Mouse (Mus musculus) forebrain, embryonic 13.5 days (tissue): ENCODE measurements around the gene Vcl. TPM values are rescaled to one million over a fixed set of nuclear protein-coding genes. Genes with fewer than 3 reads are reported as not detected.
A peak's percentile ranks its signal among the peaks of the same experiment; 100 is the strongest.

ENCODE experiments used
- ATAC-seq: fragments of 200-750 bp; cut with Nextera tagmentation; 2 replicates; pipeline ENCODE4 v1.8.0; 2017
- H3K27ac ChIP-seq: fragments of 300-500 bp; sonication (generic); 2 replicates; pipeline ENCODE4 v1.5.1; 2015; ENCODE audit warnings: inconsistent platforms, mild to moderate bottlenecking, moderate library complexity
- H3K27me3 ChIP-seq: fragments of 300-500 bp; sonication (generic); 2 replicates; pipeline ENCODE4 v1.6.1; 2015; ENCODE audit warnings: mild to moderate bottlenecking, inconsistent platforms
- H3K36me3 ChIP-seq: fragments of 300-500 bp; sonication (generic); 2 replicates; pipeline ENCODE4 v1.6.1; 2015; ENCODE audit warnings: mild to moderate bottlenecking, inconsistent platforms; ENCODE audit not compliant: poor library complexity, severe bottlenecking
- H3K4me1 ChIP-seq: fragments of 300-500 bp; sonication (generic); 2 replicates; pipeline ENCODE4 v1.6.1; 2015; ENCODE audit warnings: inconsistent platforms
- H3K4me2 ChIP-seq: fragments of 300-500 bp; sonication (generic); 2 replicates; pipeline ENCODE4 v1.6.1; 2015; ENCODE audit warnings: inconsistent platforms, mild to moderate bottlenecking, moderate library complexity
- H3K4me3 ChIP-seq: fragments of 300-500 bp; sonication (generic); 2 replicates; pipeline ENCODE4 v1.5.1; 2015; ENCODE audit warnings: mild to moderate bottlenecking, inconsistent platforms
- H3K9ac ChIP-seq: fragments of 300-500 bp; sonication (generic); 2 replicates; pipeline ENCODE4 v1.6.1; 2015; ENCODE audit warnings: mild to moderate bottlenecking, inconsistent platforms
- H3K9me3 ChIP-seq: fragments of 300-500 bp; sonication (generic); replicated peaks from 2 replicates; pipeline ENCODE4 v1.6.1; 2016; ENCODE audit warnings: inconsistent platforms
- WGBS: fragments of 180-500 bp; shearing (Covaris S2); methylation state at CpG from one replicate; pipeline ENCODE4 v1.1.7; 2015; 5-methylcytosine and 5-hydroxymethylcytosine counted together
- polyA plus RNA-seq: library from polyadenylated mRNA; unstranded; fragments of >200 nt; fragmentation: Nextera tagmentation; extraction: Ambion mirVana; gene quantifications from 2 replicates; pipeline ENCODE4 v1.2.1, GENCODE M21; 2015

Vcl gene
- polyA plus RNA-seq, 1 experiment from 2014 or later = 8.9 TPM

GRCm38 (mm10) chr14:21029025-21029659 lies 99.9 kb downstream of the Vcl start:
- 89% methylated on average over 11 of the region's 11 CpGs for WGBS
- Histone ChIP-seq H3K4me1 (no peaks in the 10 kb centered on the region), H3K9me3 (no peaks in the 10 kb centered on the region), H3K27me3 (no peaks in the 10 kb centered on the region), H3K27ac (no peak overlapping the region), H3K36me3 (peaks cover 41% of the 10 kb centered on the region), H3K4me3 (no peak overlapping the region), H3K4me2 (no peak overlapping the region), H3K9ac (no peak overlapping the region)
- no peak for ATAC-seq

- H3K9ac ChIP-seq = no peak overlapping the region
- H3K36me3 ChIP-seq = peaks cover 60% of the 10 kb centered on the region
- no peak overlapping the region for H3K27ac ChIP-seq
- H3K27me3 ChIP-seq = no peaks in the 10 kb centered on the region
- no peaks in the 10 kb centered on the region for H3K9me3 ChIP-seq
- ATAC-seq = no peak
- H3K4me1 ChIP-seq = no peaks in the 10 kb centered on the region
- H3K4me2 ChIP-seq = no peak overlapping the region
- no peak overlapping the region for H3K4me3 ChIP-seq
- 86% methylated on average over 6 of the region's 6 CpGs for WGBS
Measured at GRCm38 (mm10) chr14:21031783-21032511, 102.7 kb downstream of the Vcl start.

GRCm38 (mm10) chr14:21034271-21034670 lies 105.1 kb downstream of the Vcl start:
- 93% methylated on average over 4 of the region's 4 CpGs for WGBS
- ATAC-seq = no peak
- no peak overlapping the region for H3K27ac ChIP-seq
- no peak overlapping the region for H3K4me3 ChIP-seq
- no peaks in the 10 kb centered on the region for H3K9me3 ChIP-seq
- H3K27me3 ChIP-seq = no peaks in the 10 kb centered on the region
- peaks cover 67% of the 10 kb centered on the region for H3K36me3 ChIP-seq
- no peak overlapping the region for H3K9ac ChIP-seq
- H3K4me2 ChIP-seq = no peak overlapping the region
- no peaks in the 10 kb centered on the region for H3K4me1 ChIP-seq

GRCm38 (mm10) chr14:21034791-21035190 lies 105.6 kb downstream of the Vcl start:
- Histone ChIP-seq H3K27ac (no peak overlapping the region), H3K4me3 (no peak overlapping the region), H3K27me3 (no peaks in the 10 kb centered on the region), H3K4me2 (no peak overlapping the region), H3K9ac (no peak overlapping the region), H3K36me3 (peaks cover 67% of the 10 kb centered on the region), H3K4me1 (no peaks in the 10 kb centered on the region), H3K9me3 (no peaks in the 10 kb centered on the region)
- WGBS = 96% methylated on average over 3 of the region's 3 CpGs
- ATAC-seq = no peak

GRCm38 (mm10) chr14:21039077-21039476 lies 109.9 kb downstream of the Vcl start:
- ATAC-seq = no peak
- no peak overlapping the region for H3K4me2 ChIP-seq

GRCm38 (mm10) chr14:21039623-21040022 lies 110.4 kb downstream of the Vcl start:
- Histone ChIP-seq H3K4me3 (no peak overlapping the region), H3K27me3 (no peaks in the 10 kb centered on the region), H3K27ac (no peak overlapping the region), H3K4me2 (no peak overlapping the region), H3K4me1 (no peaks in the 10 kb centered on the region), H3K36me3 (peaks cover 51% of the 10 kb centered on the region), H3K9me3 (no peaks in the 10 kb centered on the region), H3K9ac (no peak overlapping the region)
- ATAC-seq = no peak
- WGBS = 92% methylated on average over 4 of the region's 4 CpGs

More at GRCm38 (mm10) chr14:21039077-21039476, 109.9 kb downstream of the Vcl start:
- Histone ChIP-seq H3K4me1 (no peaks in the 10 kb centered on the region), H3K27me3 (no peaks in the 10 kb centered on the region), H3K9ac (no peak overlapping the region), H3K36me3 (peaks cover 56% of the 10 kb centered on the region), H3K27ac (no peak overlapping the region), H3K4me3 (no peak overlapping the region), H3K9me3 (no peaks in the 10 kb centered on the region)
- 93% methylated on average over 12 of the region's 12 CpGs for WGBS

- H3K4me2 ChIP-seq = no peak overlapping the region
- H3K4me1 ChIP-seq = peaks cover 10% of the 10 kb centered on the region; the same call in 1 of the 2 replicates
- H3K27me3 ChIP-seq = no peaks in the 10 kb centered on the region
- 96% methylated on average over 2 of the region's 2 CpGs for WGBS
- no peak overlapping the region for H3K4me3 ChIP-seq
- no peak overlapping the region for H3K27ac ChIP-seq
- H3K9me3 ChIP-seq = no peaks in the 10 kb centered on the region
- ATAC-seq = no peak
- H3K9ac ChIP-seq = no peak overlapping the region
- H3K36me3 ChIP-seq = no peaks in the 10 kb centered on the region; the same call in 1 of the 2 replicates
Measured at GRCm38 (mm10) chr14:21047840-21048239, 118.6 kb downstream of the Vcl start.

- Histone ChIP-seq H3K4me1 (peaks cover 15% of the 10 kb centered on the region), H3K27me3 (no peaks in the 10 kb centered on the region), H3K9me3 (no peaks in the 10 kb centered on the region), H3K4me2 (no peak overlapping the region), H3K27ac (no peak overlapping the region), H3K9ac (no peak overlapping the region), H3K36me3 (no peaks in the 10 kb centered on the region; the same call in 1 of the 2 replicates), H3K4me3 (no peak overlapping the region)
- no peak for ATAC-seq
Measured at GRCm38 (mm10) chr14:21048879-21049278, 119.7 kb downstream of the Vcl start.

- H3K27me3 ChIP-seq = no peaks in the 10 kb centered on the region
- H3K4me2 ChIP-seq = no peak overlapping the region
- no peak overlapping the region for H3K27ac ChIP-seq
- H3K9me3 ChIP-seq = no peaks in the 10 kb centered on the region
- H3K4me3 ChIP-seq = no peak overlapping the region
- H3K9ac ChIP-seq = no peak overlapping the region
- H3K36me3 ChIP-seq = no peaks in the 10 kb centered on the region
- 72% methylated on average over 3 of the region's 3 CpGs for WGBS
- ATAC-seq = no peak
- peaks cover 15% of the 10 kb centered on the region for H3K4me1 ChIP-seq
Measured at GRCm38 (mm10) chr14:21050734-21051133, 121.5 kb downstream of the Vcl start.

GRCm38 (mm10) chr14:21051380-21052111 lies 122.3 kb downstream of the Vcl start:
- peak; percentile 14 for ATAC-seq
- peak overlapping the region; percentile 80 for H3K4me2 ChIP-seq
- 10% methylated on average over 28 of the region's 28 CpGs for WGBS

GRCm38 (mm10) chr14:21052112-21052780 lies 123.0 kb downstream of the Vcl start, which contains the start of the genes Ap3m1 and Adk:
Gene Ap3m1 (minus strand): TSS chr14:21052508.
Gene Adk (plus strand): TSS chr14:21052574.
- peaks cover 15% of the 10 kb centered on the region for H3K4me1 ChIP-seq
- H3K9me3 ChIP-seq = no peaks in the 10 kb centered on the region
- H3K4me3 ChIP-seq = peak within 1 kb of the TSS; percentile 87
- peak within 1 kb of the TSS; percentile 81 for H3K27ac ChIP-seq
- peak; percentile 99 for ATAC-seq
- H3K27me3 ChIP-seq = no peaks in the 10 kb centered on the region
- peak within 1 kb of the TSS; percentile 83 for H3K9ac ChIP-seq
- H3K4me2 ChIP-seq = peak within 1 kb of the TSS; percentile 80
- no peaks in the 10 kb centered on the region for H3K36me3 ChIP-seq
- WGBS = under 1% methylated on average over 48 of the region's 48 CpGs

More at GRCm38 (mm10) chr14:21051380-21052111, 122.3 kb downstream of the Vcl start:
- Histone ChIP-seq H3K27me3 (no peaks in the 10 kb centered on the region), H3K36me3 (no peaks in the 10 kb centered on the region), H3K27ac (peak overlapping the region; percentile 81), H3K4me3 (peak overlapping the region; percentile 87), H3K9ac (peak overlapping the region; percentile 83), H3K9me3 (no peaks in the 10 kb centered on the region), H3K4me1 (peaks cover 15% of the 10 kb centered on the region)
